Mouse (Mus musculus) forebrain, embryonic 14.5 days (tissue): ENCODE measurements around the gene Nedd4. TPM values are rescaled to one million over a fixed set of nuclear protein-coding genes. Genes with fewer than 3 reads are reported as not detected.

ENCODE experiments used
- ATAC-seq: fragments of 200-750 bp; cut with Nextera tagmentation; 2 replicates; pipeline ENCODE4 v1.8.0; 2017; ENCODE audit warnings: mild to moderate bottlenecking, moderate library complexity
- DNase-seq: peaks from one replicate; pipeline ENCODE4 v3.0.0-alpha.2; 2015; ENCODE audit warnings: low spot score
- H3K27ac ChIP-seq: fragments of 300-500 bp; sonication (generic); 2 replicates; pipeline ENCODE4 v1.5.1; 2014; ENCODE audit warnings: low read depth, mild to moderate bottlenecking, control low read depth, low read length, moderate library complexity
- H3K27me3 ChIP-seq: fragments of 300-500 bp; sonication (generic); replicated peaks from 2 replicates; pipeline ENCODE4 v1.6.1; 2014; ENCODE audit warnings: low read length, control low read depth, mixed read lengths; ENCODE audit not compliant: control insufficient read depth, insufficient read depth
- H3K36me3 ChIP-seq: fragments of 300-500 bp; sonication (generic); 2 replicates; pipeline ENCODE4 v1.6.1; 2014; ENCODE audit warnings: low read length, control low read depth; ENCODE audit not compliant: control insufficient read depth, insufficient read depth
- H3K4me1 ChIP-seq: fragments of 300-500 bp; sonication (generic); 2 replicates; pipeline ENCODE4 v1.6.1; 2014; ENCODE audit warnings: antibody characterized with exemption, low read length, control low read depth; ENCODE audit not compliant: control insufficient read depth, insufficient read depth
- H3K4me2 ChIP-seq: fragments of 300-500 bp; sonication (generic); 2 replicates; pipeline ENCODE4 v1.6.1; 2014; ENCODE audit warnings: mild to moderate bottlenecking, control low read depth, low read length
- H3K4me3 ChIP-seq: fragments of 300-500 bp; sonication (generic); 2 replicates; pipeline ENCODE4 v1.5.1; 2014; ENCODE audit warnings: low read depth, low read length, control low read depth
- H3K9ac ChIP-seq: fragments of 300-500 bp; sonication (generic); 2 replicates; pipeline ENCODE4 v1.6.1; 2014; ENCODE audit warnings: mild to moderate bottlenecking, low read length, control low read depth, moderate library complexity
- H3K9me3 ChIP-seq: fragments of 300-500 bp; sonication (generic); replicated peaks from 2 replicates; pipeline ENCODE4 v1.6.1; 2016; ENCODE audit warnings: low read length, control low read depth, mixed read lengths; ENCODE audit not compliant: control insufficient read depth
- WGBS: fragments of 180-500 bp; shearing (Covaris S2); extraction: QIAGEN DNeasy Blood & Tissue Kit; methylation state at CpG from one replicate; pipeline ENCODE4 v1.1.7; 2014; 5-methylcytosine and 5-hydroxymethylcytosine counted together
- polyA plus RNA-seq: library from polyadenylated mRNA; unstranded; fragments of >200 nt; fragmentation: Nextera tagmentation; extraction: Ambion mirVana; gene quantifications from 2 replicates; pipeline ENCODE4 v1.2.1, GENCODE M21; 2014

Gene Nedd4
- polyA plus RNA-seq, 1 experiment from 2014 or later, result 437 TPM

DNA sequence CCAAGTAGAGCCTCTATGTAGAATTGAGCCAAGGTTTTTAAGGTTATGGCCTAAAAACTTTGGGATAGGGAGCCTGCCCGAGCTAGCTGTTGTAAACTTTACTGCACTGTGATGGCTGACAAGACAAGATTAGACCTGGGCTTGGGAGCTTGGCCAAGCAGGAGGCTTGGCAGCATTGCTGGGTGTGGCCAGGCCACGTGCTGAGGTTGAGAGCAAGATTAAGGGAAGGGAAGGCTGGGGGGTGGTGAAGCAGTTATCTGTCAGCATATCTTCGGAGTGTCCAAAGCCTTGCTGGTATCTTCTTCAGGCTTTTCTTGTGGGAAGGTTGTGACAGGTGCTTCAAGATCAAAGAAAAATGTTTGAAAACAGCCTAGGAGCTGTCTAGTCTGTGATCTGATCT, 37.6 kb downstream of the Nedd4 start:
- Histone ChIP-seq H3K9ac (no peak overlapping the region), H3K4me2 (no peak overlapping the region), H3K9me3 (no peaks in the 10 kb centered on the region), H3K4me3 (no peak overlapping the region), H3K36me3 (peaks cover 72% of the 10 kb centered on the region), H3K27me3 (no peaks in the 10 kb centered on the region), H3K27ac (no peak overlapping the region), H3K4me1 (peaks cover 6% of the 10 kb centered on the region; the same call in 1 of the 2 replicates)
- 77% methylated on average over 3 of the region's 3 CpGs for WGBS
- ATAC-seq (no peak), DNase-seq (no peak)

GRCm38 (mm10) chr9:72701441-72701840, 39.3 kb downstream of the Nedd4 start:
- Histone ChIP-seq H3K4me2 (no peak overlapping the region), H3K4me3 (no peak overlapping the region), H3K4me1 (0 out of 2 replicates have a peak, but pooled peaks cover 3% of the 10 kb centered on the region), H3K9me3 (no peaks in the 10 kb centered on the region), H3K27ac (no peak overlapping the region), H3K9ac (no peak overlapping the region), H3K36me3 (peaks cover 84% of the 10 kb centered on the region), H3K27me3 (no peaks in the 10 kb centered on the region)
- WGBS, result 67% methylated on average over 8 of the region's 8 CpGs
- DNase-seq (no peak), ATAC-seq (no peak)

GRCm38 (mm10) chr9:72702075-72702474, 39.9 kb downstream of the Nedd4 start:
- ATAC-seq, result no peak
- Histone ChIP-seq H3K9me3 (no peaks in the 10 kb centered on the region), H3K27ac (no peak overlapping the region), H3K4me1 (no peaks in the 10 kb centered on the region), H3K36me3 (peaks cover 85% of the 10 kb centered on the region), H3K9ac (no peak overlapping the region), H3K27me3 (no peaks in the 10 kb centered on the region), H3K4me3 (no peak overlapping the region), H3K4me2 (no peak overlapping the region)
- peak; percentile 16 for DNase-seq
- 59% methylated on average over 2 of the region's 2 CpGs for WGBS

DNA sequence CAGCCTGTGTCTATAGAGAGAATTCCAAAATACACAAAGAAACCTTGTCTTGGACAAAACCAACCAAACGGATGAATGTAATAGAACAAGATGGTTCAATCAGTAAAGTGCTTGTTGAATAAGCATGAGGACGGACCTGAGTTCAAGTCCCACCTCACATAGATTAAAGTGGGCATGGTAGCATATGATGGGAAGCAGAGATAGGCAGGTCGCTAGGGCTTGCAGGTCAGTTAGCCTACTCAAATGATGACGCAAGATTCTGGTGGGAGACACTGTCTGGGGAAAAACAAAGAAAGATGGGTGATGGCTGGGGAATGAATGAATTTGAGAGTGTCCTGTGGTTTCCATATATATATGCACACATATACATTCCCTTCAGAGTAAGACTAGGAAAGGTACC, 41.0 kb downstream of the Nedd4 start:
- no peaks in the 10 kb centered on the region for H3K27me3 ChIP-seq
- H3K4me2 ChIP-seq, result no peak overlapping the region
- H3K9ac ChIP-seq, result no peak overlapping the region
- no peak overlapping the region for H3K27ac ChIP-seq
- no peaks in the 10 kb centered on the region for H3K9me3 ChIP-seq
- DNase-seq, result no peak
- H3K4me3 ChIP-seq, result no peak overlapping the region
- 90% methylated on average over 4 of the region's 4 CpGs for WGBS
- H3K36me3 ChIP-seq, result peaks cover 85% of the 10 kb centered on the region
- no peaks in the 10 kb centered on the region for H3K4me1 ChIP-seq
- ATAC-seq, result no peak

GRCm38 (mm10) chr9:72703754-72704153, 41.6 kb downstream of the Nedd4 start:
- Histone ChIP-seq H3K36me3 (peaks cover 85% of the 10 kb centered on the region), H3K4me2 (no peak overlapping the region), H3K27me3 (no peaks in the 10 kb centered on the region), H3K27ac (no peak overlapping the region), H3K4me1 (no peaks in the 10 kb centered on the region), H3K4me3 (no peak overlapping the region), H3K9me3 (no peaks in the 10 kb centered on the region), H3K9ac (no peak overlapping the region)
- DNase-seq (no peak), ATAC-seq (no peak)
- 84% methylated on average over 6 of the region's 6 CpGs for WGBS

- H3K9ac ChIP-seq, result no peak overlapping the region
- H3K36me3 ChIP-seq, result peaks cover 87% of the 10 kb centered on the region
- no peaks in the 10 kb centered on the region for H3K27me3 ChIP-seq
- 82% methylated on average over 2 of the region's 2 CpGs for WGBS
- no peak overlapping the region for H3K4me3 ChIP-seq
- ATAC-seq, result no peak
- H3K27ac ChIP-seq, result no peak overlapping the region
- no peaks in the 10 kb centered on the region for H3K4me1 ChIP-seq
- no peaks in the 10 kb centered on the region for H3K9me3 ChIP-seq
- H3K4me2 ChIP-seq, result no peak overlapping the region
- DNase-seq, result no peak
These were observed 43.1 kb downstream of the Nedd4 start for GRCm38 (mm10) chr9:72705270-72705669.

DNA sequence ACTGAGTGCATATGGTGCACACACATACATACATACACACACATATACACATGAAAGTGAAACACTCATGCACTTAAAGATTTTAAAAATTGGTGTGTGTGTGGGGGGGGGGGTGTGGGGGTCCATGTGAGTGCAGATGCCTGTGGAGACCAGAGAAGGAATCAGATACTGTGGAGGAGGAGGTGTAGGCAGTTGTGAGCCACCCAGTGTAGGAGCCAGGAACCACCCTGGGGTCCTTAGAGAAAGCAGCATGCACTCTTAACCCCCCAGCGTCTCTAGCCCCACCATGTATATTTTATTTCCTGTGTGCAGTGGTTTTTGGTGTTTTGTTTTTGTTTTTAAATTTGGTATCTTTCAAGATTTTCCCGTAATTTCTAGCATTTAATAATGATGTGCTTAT, 45.9 kb downstream of the Nedd4 start:
- WGBS, result 90% methylated on average over 2 of the region's 2 CpGs
- H3K4me1 ChIP-seq, result no peaks in the 10 kb centered on the region
- H3K4me2 ChIP-seq, result no peak overlapping the region

GRCm38 (mm10) chr9:72708690-72709089, 46.5 kb downstream of the Nedd4 start:
- Histone ChIP-seq H3K27ac (no peak overlapping the region), H3K4me1 (no peaks in the 10 kb centered on the region), H3K27me3 (no peaks in the 10 kb centered on the region), H3K4me3 (no peak overlapping the region), H3K9ac (no peak overlapping the region), H3K4me2 (no peak overlapping the region), H3K9me3 (no peaks in the 10 kb centered on the region), H3K36me3 (peaks cover 86% of the 10 kb centered on the region)
- DNase-seq (no peak), ATAC-seq (no peak)
- WGBS, result 88% methylated on average over 5 of the region's 5 CpGs

More for the DNA sequence above, 45.9 kb downstream of the Nedd4 start:
- ATAC-seq (no peak), DNase-seq (no peak)
- H3K9me3 ChIP-seq, result no peaks in the 10 kb centered on the region
- H3K36me3 ChIP-seq, result peaks cover 86% of the 10 kb centered on the region
- H3K27me3 ChIP-seq, result no peaks in the 10 kb centered on the region
- H3K9ac ChIP-seq, result no peak overlapping the region
- H3K27ac ChIP-seq, result no peak overlapping the region
- no peak overlapping the region for H3K4me3 ChIP-seq

DNA sequence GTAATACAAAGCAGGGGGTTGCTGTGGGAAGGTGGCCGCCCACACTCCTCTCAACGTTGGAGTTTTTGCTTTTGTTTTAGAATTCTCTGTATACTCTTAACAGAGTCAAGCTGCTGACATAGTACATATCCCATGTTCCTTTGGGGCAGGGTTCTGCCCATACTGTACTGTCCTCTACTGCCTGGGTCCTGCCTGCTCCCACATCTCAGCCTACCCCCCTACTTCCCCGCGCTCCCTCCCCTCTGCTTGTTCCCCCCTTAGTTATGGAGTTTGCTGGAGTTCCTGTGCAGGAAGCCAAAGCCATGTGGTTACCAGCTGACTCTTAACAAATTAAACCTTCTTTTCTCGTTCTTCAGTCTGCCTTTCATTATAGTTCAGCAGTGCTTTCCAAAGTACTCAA, 47.9 kb downstream of the Nedd4 start:
- Histone ChIP-seq H3K4me2 (no peak overlapping the region), H3K9ac (no peak overlapping the region), H3K27me3 (no peaks in the 10 kb centered on the region), H3K27ac (no peak overlapping the region), H3K4me1 (no peaks in the 10 kb centered on the region), H3K36me3 (peaks cover 84% of the 10 kb centered on the region), H3K9me3 (no peaks in the 10 kb centered on the region), H3K4me3 (no peak overlapping the region)
- WGBS, result 83% methylated on average over 5 of the region's 5 CpGs
- ATAC-seq (no peak), DNase-seq (no peak)
